Mouse (Mus musculus): ENCODE data around the gene Ugt1a8.

- TF ChIP-seq CTCF (IDR thresholded peaks at IDR 0.05; ENCODE audit: low read depth, low read length) (no peak), GATA1 (IDR thresholded peaks at IDR 0.05; ENCODE audit: borderline replicate concordance, low read length) (no peak), POLR2AphosphoS5 (IDR thresholded peaks at IDR 0.05; ENCODE audit: insufficient replicate concordance, low read depth, low read length) (0 out of 2 replicates have a peak, but pooled peaks have one; percentile 29), TAL1 (conservative IDR thresholded peaks at IDR 0.05; ENCODE audit: low read depth, low read length) (no peak)
Measured at GRCm38 (mm10) chr1:88229986-88230385, 142.4 kb downstream of the Ugt1a8 start.

Data from G1E (cell line).